8 mouse cellular contexts compared by ENCODE assay signal in the genomic region with DNA sequence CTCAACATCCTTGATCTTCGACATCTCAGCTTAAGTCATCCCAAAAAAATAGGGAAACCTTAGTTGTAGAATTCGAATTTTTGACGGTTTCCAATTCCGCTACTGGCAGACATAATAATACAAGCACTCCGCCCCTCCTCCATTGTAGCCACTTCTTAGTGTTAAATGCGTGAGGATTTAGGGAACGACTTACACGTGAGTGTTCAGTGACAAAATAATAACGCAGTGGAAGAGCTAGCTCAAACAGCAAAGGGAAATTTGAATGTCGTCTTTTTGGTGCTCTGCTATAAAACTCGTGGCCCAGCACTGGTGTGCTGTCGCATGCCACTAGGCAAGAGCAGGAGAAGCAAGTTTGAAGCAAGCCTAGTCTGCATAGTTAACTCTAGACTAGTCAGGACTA. TPM values are rescaled to one million over a fixed set of nuclear protein-coding genes. Genes with fewer than 3 reads are reported as not detected.
DNase-seq lines count a peak whose midpoint lies in the region; ATAC-seq and TF ChIP-seq lines count a peak whose summit lies in the region.

No protein-coding gene starts in this region.

- WGBS in heart, embryonic 16.5 days, result 15% methylated on average over 12 of the region's 12 CpGs
- 11% methylated on average over 12 of the region's 12 CpGs for WGBS in bone marrow, adult 2 months
- 26% methylated on average over 12 of the region's 12 CpGs for WGBS in hindbrain, embryonic 12.5 days
- WGBS in midbrain, embryonic 15.5 days, result 23% methylated on average over 12 of the region's 12 CpGs

- no peak for ATAC-seq in heart, embryonic 16.5 days (replicated peaks; ENCODE audit: extremely low read depth, insufficient read depth, low FRiP score)
- ATAC-seq in hindbrain, embryonic 12.5 days (ENCODE audit: low FRiP score), result no peak
- ATAC-seq in midbrain, embryonic 15.5 days (replicated peaks), result peak; percentile 43

- intact Hi-C loops in heart, postnatal 36 days (cut with DNase I), result no loop called here

- no peaks in the 10 kb centered on the region for H3K4me1 ChIP-seq in heart, embryonic 16.5 days (ENCODE audit: control insufficient read depth, insufficient read depth, low read length)
- H3K4me1 ChIP-seq in bone marrow, adult 2 months (ENCODE audit: control insufficient read depth, insufficient read depth, low read length), result no peaks in the 10 kb centered on the region; the same call in 1 of the 2 replicates
- H3K4me1 ChIP-seq in hindbrain, embryonic 12.5 days, result no peaks in the 10 kb centered on the region
- no peaks in the 10 kb centered on the region for H3K4me1 ChIP-seq in midbrain, embryonic 15.5 days

- no peak for TF ChIP-seq CTCF in bone marrow, adult 2 months (IDR thresholded peaks at IDR 0.05; ENCODE audit: control insufficient read depth, insufficient read depth, low read length)

- no peak for TF ChIP-seq POLR2A in bone marrow, adult 2 months (IDR thresholded peaks at IDR 0.05; ENCODE audit: borderline replicate concordance, control insufficient read depth, low read depth, low read length)

- no peak overlapping the region for H3K27ac ChIP-seq in heart, embryonic 16.5 days (ENCODE audit: low read length)
- H3K27ac ChIP-seq in bone marrow, adult 2 months (ENCODE audit: control insufficient read depth, insufficient read depth, low read depth, low read length, poor library complexity), result no peak overlapping the region
- H3K27ac ChIP-seq in hindbrain, embryonic 12.5 days, result no peak overlapping the region
- peak overlapping the region; percentile 66; the same call in 1 of the 2 replicates for H3K27ac ChIP-seq in midbrain, embryonic 15.5 days

- no peak for DNase-seq in heart, postnatal 36 days
- DNase-seq in frontal cortex, adult 2 months (ENCODE audit: extremely low spot score in 1 of 2, low spot score in 1 of 2), result no peak
- DNase-seq in kidney, postnatal 10 days, result no peak
- no peak for DNase-seq in adrenal gland, postnatal 10 days

- H3K4me2 ChIP-seq in heart, embryonic 16.5 days (ENCODE audit: low read depth, low read length), result peak overlapping the region; percentile 62
- peak overlapping the region; percentile 50 for H3K4me2 ChIP-seq in hindbrain, embryonic 12.5 days (replicated peaks)
- H3K4me2 ChIP-seq in midbrain, embryonic 15.5 days, result peak overlapping the region; percentile 52

- no peaks in the 10 kb centered on the region for H3K36me3 ChIP-seq in heart, embryonic 16.5 days (ENCODE audit: control insufficient read depth, insufficient read depth)
- no peaks in the 10 kb centered on the region for H3K36me3 ChIP-seq in hindbrain, embryonic 12.5 days
- no peaks in the 10 kb centered on the region for H3K36me3 ChIP-seq in midbrain, embryonic 15.5 days (replicated peaks)

- no peaks in the 10 kb centered on the region for H3K27me3 ChIP-seq in heart, embryonic 16.5 days (ENCODE audit: control insufficient read depth, insufficient read depth, low read length)
- peaks cover 13% of the 10 kb centered on the region; the same call in 1 of the 2 replicates for H3K27me3 ChIP-seq in hindbrain, embryonic 12.5 days
- 0 out of 2 replicates have a peak, but pooled peaks cover 3% of the 10 kb centered on the region for H3K27me3 ChIP-seq in midbrain, embryonic 15.5 days (replicated peaks)

- H3K9ac ChIP-seq in heart, embryonic 16.5 days (ENCODE audit: low read length), result peak overlapping the region; percentile 71
- peak overlapping the region; percentile 53; the same call in 1 of the 2 replicates for H3K9ac ChIP-seq in hindbrain, embryonic 12.5 days
- H3K9ac ChIP-seq in midbrain, embryonic 15.5 days, result peak overlapping the region; percentile 55; the same call in 1 of the 2 replicates

- no peaks in the 10 kb centered on the region for H3K9me3 ChIP-seq in heart, embryonic 16.5 days (replicated peaks; ENCODE audit: control insufficient read depth, low read length)
- H3K9me3 ChIP-seq in hindbrain, embryonic 12.5 days (replicated peaks), result no peaks in the 10 kb centered on the region
- H3K9me3 ChIP-seq in midbrain, embryonic 15.5 days, result no peaks in the 10 kb centered on the region

- H3K4me3 ChIP-seq in heart, embryonic 16.5 days (ENCODE audit: low read length), result peak overlapping the region; percentile 68
- H3K4me3 ChIP-seq in bone marrow, adult 2 months (replicated peaks; ENCODE audit: control insufficient read depth, low read depth, low read length), result peak overlapping the region; percentile 85
- H3K4me3 ChIP-seq in hindbrain, embryonic 12.5 days, result peak overlapping the region; percentile 49
- H3K4me3 ChIP-seq in midbrain, embryonic 15.5 days, result peak overlapping the region; percentile 61

RNA-seq across cellular contexts. Expression of a gene that starts 1.1 kb away (rescaled TPM):
- 48.7 and 57.4 TPM in 2 replicates for polyA plus RNA-seq in heart, embryonic 16.5 days (2015; fragmentation: Nextera tagmentation; extraction: Ambion mirVana)
- 10 to 100 TPM; 27.4 to 30.5 TPM for total RNA-seq in heart, postnatal 36 days (2021)
- polyA plus RNA-seq in bone marrow, adult 2 months (2011; ENCODE audit: insufficient read depth, insufficient read length, low replicate concordance, missing spikeins), result 22.9 and 24.5 TPM in 2 replicates
- 56.1 and 56.9 TPM in 2 replicates for polyA plus RNA-seq in hindbrain, embryonic 12.5 days (2016; fragmentation: Nextera tagmentation; extraction: Ambion mirVana)
- polyA plus RNA-seq in midbrain, embryonic 15.5 days (2015; fragmentation: Nextera tagmentation; extraction: Ambion mirVana), result 78.5 and 78.9 TPM in 2 replicates
- polyA plus RNA-seq in frontal cortex, adult 2 months (2012; rRNA removed), result 57.8 and 70.9 TPM in 2 replicates
- 10 to 100 TPM; 19.7 to 24.5 TPM for total RNA-seq in adrenal gland, postnatal 10 days (2021)
